Mouse (Mus musculus) lung, postnatal 0 days (tissue): ENCODE results near the gene Ccdc146. TPM values are rescaled to one million over a fixed set of nuclear protein-coding genes. Genes with fewer than 3 reads are reported as not detected.

ENCODE experiments used
- ATAC-seq: fragments of 200-750 bp; cut with Nextera tagmentation; 2 replicates; pipeline ENCODE4 v1.8.0; 2017; ENCODE audit warnings: moderate library complexity
- DNase-seq: peaks from one replicate; pipeline ENCODE4 v3.0.0-alpha.2; 2016; ENCODE audit warnings: low spot score
- H3K27ac ChIP-seq: fragments of 300-500 bp; sonication (generic); 2 replicates; pipeline ENCODE4 v1.5.1; 2014; ENCODE audit warnings: antibody characterized with exemption, mild to moderate bottlenecking, low read length, mixed read lengths
- H3K27me3 ChIP-seq: fragments of 300-500 bp; sonication (generic); replicated peaks from 2 replicates; pipeline ENCODE4 v1.6.1; 2014; ENCODE audit warnings: low read length, mixed read lengths; ENCODE audit not compliant: insufficient read depth
- H3K36me3 ChIP-seq: fragments of 300-500 bp; sonication (generic); 2 replicates; pipeline ENCODE4 v1.6.1; 2014; ENCODE audit warnings: low read length, mixed read lengths; ENCODE audit not compliant: insufficient read depth
- H3K4me1 ChIP-seq: fragments of 300-500 bp; sonication (generic); 2 replicates; pipeline ENCODE4 v1.6.1; 2014; ENCODE audit warnings: antibody characterized with exemption, low read depth, low read length, mixed read lengths; ENCODE audit not compliant: insufficient read depth
- H3K4me2 ChIP-seq: fragments of 300-500 bp; sonication (generic); replicated peaks from 2 replicates; pipeline ENCODE4 v1.6.1; 2014; ENCODE audit warnings: low read depth, mild to moderate bottlenecking, low read length, moderate library complexity, mixed read lengths
- H3K4me3 ChIP-seq: fragments of 300-500 bp; sonication (generic); 2 replicates; pipeline ENCODE4 v1.5.1; 2014; ENCODE audit warnings: low read depth, low read length
- H3K9ac ChIP-seq: fragments of 300-500 bp; sonication (generic); replicated peaks from 2 replicates; pipeline ENCODE4 v1.6.1; 2014; ENCODE audit warnings: low read depth, mild to moderate bottlenecking
- H3K9me3 ChIP-seq: fragments of 300-500 bp; sonication (generic); 2 replicates; pipeline ENCODE4 v1.6.1; 2016; ENCODE audit warnings: low read length, mixed read lengths
- CTCF ChIP-seq: IDR thresholded peaks from 2 replicates; pipeline ENCODE4 v1.5.1; 2016; ENCODE audit warnings: antibody characterized with exemption, mild to moderate bottlenecking
- EP300 ChIP-seq: IDR thresholded peaks from 2 replicates; pipeline ENCODE4 v1.6.1; 2016; ENCODE audit warnings: antibody characterized with exemption, mild to moderate bottlenecking, control low read depth
- WGBS: fragments of 180-500 bp; shearing (Covaris S2); extraction: QIAGEN DNeasy Blood & Tissue Kit; methylation state at CpG from one replicate; pipeline ENCODE4 v1.1.7; 2014; 5-methylcytosine and 5-hydroxymethylcytosine counted together
- polyA plus RNA-seq: library from polyadenylated mRNA; unstranded; fragments of >200 nt; fragmentation: Nextera tagmentation; extraction: Ambion mirVana; gene quantifications from 2 replicates; pipeline ENCODE4 v1.2.1, GENCODE M21; 2015

The Ccdc146 gene
- polyA plus RNA-seq, 1 experiment from 2014 or later, result 3.4 TPM

- H3K4me1 ChIP-seq, result no peaks in the 10 kb centered on the region
- no peak overlapping the region for H3K27ac ChIP-seq
- TF ChIP-seq CTCF (no peak), EP300 (no peak)
- no peaks in the 10 kb centered on the region for H3K27me3 ChIP-seq
- WGBS, result 50% methylated on average over 9 of the region's 9 CpGs
- DNase-seq (peak; percentile 22), ATAC-seq (peak; percentile 47; the same call in 1 of the 2 replicates)
- H3K36me3 ChIP-seq, result no peaks in the 10 kb centered on the region
- H3K4me3 ChIP-seq, result no peak overlapping the region
- no peak overlapping the region for H3K4me2 ChIP-seq
- H3K9ac ChIP-seq, result no peak overlapping the region
- H3K9me3 ChIP-seq, result no peaks in the 10 kb centered on the region
Observed at GRCm38 (mm10) chr5:21438428-21438827, 14.0 kb upstream of the Ccdc146 start.

GRCm38 (mm10) chr5:21436471-21436975 is 12.0 kb upstream of the Ccdc146 start:
- WGBS, result 60% methylated on average over 8 of the region's 8 CpGs
- ATAC-seq (no peak), DNase-seq (no peak)
- Histone ChIP-seq H3K27ac (no peak overlapping the region), H3K27me3 (no peaks in the 10 kb centered on the region), H3K4me2 (no peak overlapping the region), H3K36me3 (no peaks in the 10 kb centered on the region), H3K4me1 (no peaks in the 10 kb centered on the region), H3K9me3 (no peaks in the 10 kb centered on the region), H3K9ac (no peak overlapping the region), H3K4me3 (no peak overlapping the region)
- TF ChIP-seq EP300 (no peak), CTCF (no peak)

DNA sequence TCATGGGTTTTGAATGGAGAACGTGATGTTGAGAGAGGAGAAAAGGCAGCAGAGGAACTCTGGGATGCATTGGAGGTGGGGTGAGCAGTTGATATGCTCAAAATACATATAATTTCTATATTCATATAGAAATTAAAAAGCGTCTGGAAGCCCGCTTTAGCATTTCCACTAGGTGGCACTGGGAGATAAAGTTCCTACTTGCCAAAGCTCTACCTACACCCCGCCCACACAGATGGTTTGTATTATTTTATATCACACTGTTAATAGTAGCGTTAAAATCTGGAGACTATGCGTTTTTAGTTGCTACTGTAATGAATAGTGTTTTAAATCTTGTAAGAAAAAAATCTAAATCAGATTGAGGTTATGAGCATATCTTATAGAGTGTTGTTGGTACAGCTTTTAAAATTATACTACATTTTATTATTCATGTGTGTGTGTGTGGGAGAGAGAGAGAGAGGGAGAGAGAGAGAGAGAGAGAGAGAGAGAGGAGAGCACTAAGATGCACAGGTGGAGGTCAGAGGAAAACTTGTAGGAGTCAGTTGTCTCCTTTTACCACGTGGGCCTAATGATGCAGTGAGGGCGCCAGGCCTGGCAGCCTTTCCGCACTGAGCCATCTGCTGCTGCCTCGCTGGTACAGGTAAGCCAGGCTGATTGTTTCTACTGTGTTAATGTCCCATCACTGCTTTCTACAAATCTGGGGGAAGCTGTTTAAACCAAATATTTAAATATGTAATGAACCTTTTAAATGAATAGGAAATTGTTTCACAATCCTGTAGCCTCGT is 9.9 kb upstream of the Ccdc146 start:
- DNase-seq (peak; percentile 71), ATAC-seq (peak; percentile 50; the same call in 1 of the 2 replicates)
- H3K9ac ChIP-seq, result no peak overlapping the region
- no peaks in the 10 kb centered on the region for H3K36me3 ChIP-seq
- no peaks in the 10 kb centered on the region for H3K27me3 ChIP-seq
- no peak overlapping the region for H3K27ac ChIP-seq
- H3K4me3 ChIP-seq, result no peak overlapping the region
- no peaks in the 10 kb centered on the region for H3K4me1 ChIP-seq
- TF ChIP-seq CTCF (peak; percentile 72), EP300 (no peak)
- H3K9me3 ChIP-seq, result no peaks in the 10 kb centered on the region
- no peak overlapping the region for H3K4me2 ChIP-seq
- 70% methylated on average over 11 of the region's 11 CpGs for WGBS

DNA sequence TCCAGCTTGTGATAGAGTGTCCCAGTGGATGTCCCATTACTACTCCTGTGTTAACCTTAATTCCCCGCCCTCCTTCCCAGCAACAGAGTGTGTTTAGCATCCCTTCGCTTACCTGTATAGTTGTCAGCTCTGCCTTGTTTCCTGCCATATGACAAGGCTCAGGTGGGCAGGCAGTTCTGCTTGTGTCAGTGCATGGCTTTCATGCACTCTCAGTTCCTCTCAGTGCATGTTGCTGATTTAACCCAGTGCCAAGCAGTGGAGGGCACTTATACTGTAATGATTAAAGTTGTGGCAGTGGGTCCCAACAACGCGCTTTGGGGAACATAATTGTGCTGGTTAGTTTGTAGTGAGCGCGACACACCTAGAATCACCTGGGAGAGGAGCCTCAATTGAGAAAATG is 2.2 kb upstream of the Ccdc146 start:
- no peaks in the 10 kb centered on the region for H3K27me3 ChIP-seq
- H3K4me3 ChIP-seq, result no peak overlapping the region
- no peak overlapping the region for H3K9ac ChIP-seq
- DNase-seq (no peak), ATAC-seq (no peak)
- TF ChIP-seq CTCF (no peak), EP300 (no peak)
- no peaks in the 10 kb centered on the region for H3K9me3 ChIP-seq
- no peak overlapping the region for H3K27ac ChIP-seq
- 95% methylated on average over 6 of the region's 6 CpGs for WGBS
- H3K36me3 ChIP-seq, result no peaks in the 10 kb centered on the region
- no peak overlapping the region for H3K4me2 ChIP-seq
- H3K4me1 ChIP-seq, result peaks cover 7% of the 10 kb centered on the region; the same call in 1 of the 2 replicates

DNA sequence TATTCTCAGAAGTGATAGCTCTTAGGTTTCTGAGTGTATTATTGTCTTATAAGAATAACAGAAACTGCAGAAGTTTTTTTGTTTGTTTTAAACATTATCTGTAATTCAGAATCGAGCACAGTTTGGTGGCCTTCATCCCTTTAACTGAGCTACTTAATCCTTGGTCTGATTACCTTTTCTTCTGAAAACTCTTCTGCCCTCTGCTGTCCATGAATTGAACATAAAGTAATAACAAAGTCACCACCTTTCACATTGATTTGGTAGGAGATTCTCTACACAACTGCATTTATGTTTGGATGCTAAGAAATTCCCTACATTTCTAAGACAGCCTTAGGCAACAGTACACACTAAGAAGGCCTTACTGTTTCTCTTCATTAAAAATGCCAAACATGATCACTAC is 3.9 kb downstream of the Ccdc146 start:
- DNase-seq, result peak; percentile 58
- Histone ChIP-seq H3K4me2 (no peak overlapping the region), H3K4me3 (no peak overlapping the region), H3K9me3 (no peaks in the 10 kb centered on the region), H3K27me3 (no peaks in the 10 kb centered on the region), H3K36me3 (no peaks in the 10 kb centered on the region), H3K4me1 (peaks cover 5% of the 10 kb centered on the region; the same call in 1 of the 2 replicates), H3K9ac (no peak overlapping the region), H3K27ac (no peak overlapping the region)
- TF ChIP-seq CTCF (peak; percentile 64), EP300 (no peak)
- no peak for ATAC-seq
- 8% methylated on average over 1 of the region's 1 CpGs for WGBS

- Histone ChIP-seq H3K4me1 (no peaks in the 10 kb centered on the region), H3K4me2 (no peak overlapping the region), H3K9me3 (no peaks in the 10 kb centered on the region), H3K4me3 (no peak overlapping the region), H3K27ac (no peak overlapping the region), H3K27me3 (no peaks in the 10 kb centered on the region), H3K36me3 (no peaks in the 10 kb centered on the region), H3K9ac (no peak overlapping the region)
- no peak for DNase-seq
- no peak for TF ChIP-seq EP300
- no peak for TF ChIP-seq CTCF
- no peak for ATAC-seq
- WGBS, result 50% methylated on average over 4 of the region's 4 CpGs
Observed at GRCm38 (mm10) chr5:21418613-21419012, 5.9 kb downstream of the Ccdc146 start.
